Mouse (Mus musculus) Patski (cell line): ENCODE results near the gene Fam83e. TPM values are rescaled to one million over a fixed set of nuclear protein-coding genes. Genes with fewer than 3 reads are reported as not detected.

ENCODE experiments used
- ATAC-seq: fragments of 100-300 bp; one replicate; pipeline ENCODE4 v1.8.0; 2021
- CTCF ChIA-PET: fragments of 350-600 bp; sonication (Branson Sonifier 250); formaldehyde crosslinking; loops from one replicate; lab custom pipeline; 2022; ENCODE audit warnings: inconsistent platforms; lab: Charles Lee
- POLR2A ChIA-PET: fragments of 350-600 bp; sonication (Branson Sonifier 250); formaldehyde crosslinking; loops from one replicate; lab custom pipeline; 2022; ENCODE audit warnings: antibody characterized with exemption, inconsistent platforms; lab: Charles Lee
- DNase-seq: peaks from one replicate; pipeline ENCODE4 v3.0.0-alpha.2; 2011; ENCODE audit warnings: low read depth, low spot score
- H3K27me3 ChIP-seq: fragments of 371-371 bp; one replicate; pipeline ENCODE4 v1.5.1; 2021
- CTCF ChIP-seq: fragments of 100-300 bp; IDR thresholded peaks from one replicate; pipeline ENCODE4 v1.5.1; 2021
- in situ Hi-C: fragments of 300-500 bp; cut with MboI; formaldehyde crosslinking; loops from 3 replicates; pipeline ENCODE4 v1.11.1; 2018; ENCODE audit warnings: low pct_unique_long_range_greater_than_20kb, mixed read lengths
- polyA plus RNA-seq: library from polyadenylated mRNA; unstranded; gene quantifications from one replicate; pipeline ENCODE4 v1.2.3, GENCODE M21; 2021

Fam83e gene
- polyA plus RNA-seq, 1 experiment from 2014 or later: 0.04 TPM

DNA sequence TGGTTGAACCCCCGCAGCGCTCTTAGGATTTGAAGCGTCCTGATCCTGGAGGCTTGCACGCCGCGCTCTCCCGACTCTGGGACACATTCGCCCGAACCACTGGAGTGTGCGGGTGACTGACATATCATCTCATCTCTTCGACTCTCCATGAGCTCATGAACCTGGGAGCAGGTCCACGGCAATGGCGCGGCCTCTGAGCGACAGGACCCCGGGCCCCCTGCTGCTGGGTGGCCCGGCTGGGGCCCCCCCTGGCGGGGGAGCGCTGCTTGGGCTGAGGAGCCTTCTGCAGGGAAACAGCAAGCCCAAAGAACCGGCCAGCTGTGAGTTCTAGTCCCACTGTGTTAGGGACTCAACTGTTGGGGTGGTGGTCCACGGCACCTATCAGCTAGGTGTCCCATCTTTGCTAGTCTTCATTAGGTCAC lies 15.6 kb upstream of the Fam83e start:
- POLR2A ChIA-PET: interaction anchor here (0.6 to 3.3 kb wide), 2 partner anchors 22 to 198 kb away, joined by 3 to 17 read pairs; partner anchors contain the start of gene Ntn5
- CTCF ChIA-PET: interaction anchor here (1.4 to 1.8 kb wide), 2 partner anchors 12 to 23 kb away, joined by 6 to 9 read pairs; partner anchors contain the start of genes Ntn5 and Sphk2
- DNase-seq (no peak), ATAC-seq (no peak)
- TF ChIP-seq CTCF: no peak
- in situ Hi-C loops: loop anchor here (25.0 kb wide), 1 partner anchor 843 kb away; the partner anchor contains the start of genes Pnkp and Ptov1
- no peaks in the 10 kb centered on the region for H3K27me3 ChIP-seq

GRCm38 (mm10) chr7:45705873-45706281 lies 15.1 kb upstream of the Fam83e start:
- POLR2A ChIA-PET: interaction anchor here (3.3 kb wide), 1 partner anchor 22 kb away, joined by 17 read pairs; the partner anchor contains the start of gene Ntn5
- H3K27me3 ChIP-seq: no peaks in the 10 kb centered on the region
- DNase-seq (no peak), ATAC-seq (peak; percentile 11)
- in situ Hi-C loops: loop anchor here (25.0 kb wide), 1 partner anchor 844 kb away; the partner anchor contains the start of genes Pnkp and Ptov1
- CTCF ChIA-PET: interaction anchor here (1.4 to 1.8 kb wide), 2 partner anchors 12 to 23 kb away, joined by 6 to 9 read pairs; partner anchors contain the start of genes Ntn5 and Sphk2
- no peak for TF ChIP-seq CTCF

DNA sequence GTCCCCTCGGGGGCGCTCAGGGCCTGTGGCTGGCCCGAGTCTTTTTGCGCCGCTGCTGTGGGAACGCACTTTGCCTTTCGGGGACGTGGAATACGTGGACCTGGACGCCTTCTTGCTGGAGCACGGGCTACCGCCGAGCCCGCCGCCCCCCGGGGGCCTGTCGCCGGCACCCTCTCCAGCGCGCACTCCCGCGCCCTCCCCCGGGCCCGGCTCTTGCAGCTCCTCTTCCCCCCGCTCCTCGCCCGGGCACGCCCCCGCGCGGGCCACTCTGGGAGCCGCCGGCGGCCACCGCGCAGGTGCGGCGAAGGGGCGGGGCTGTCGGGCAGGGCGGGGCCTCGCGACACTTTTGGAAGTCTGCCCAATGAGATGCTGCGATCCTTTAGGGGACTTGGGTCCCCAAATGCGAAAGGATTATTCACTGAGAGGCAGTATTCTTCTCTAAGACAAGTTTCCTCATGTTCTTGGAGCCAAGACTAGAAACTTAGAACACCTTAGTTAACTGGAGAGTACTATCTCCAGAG lies 14.2 kb upstream of the Fam83e start:
- POLR2A ChIA-PET: interaction anchor here (1.0 to 3.6 kb wide), 2 partner anchors 11 to 12 kb away, joined by 3 to 28 read pairs; partner anchors contain the start of gene Sphk2
- DNase-seq: no peak
- in situ Hi-C loops: loop anchor here (25.0 kb wide), 1 partner anchor 844 kb away; the partner anchor contains the start of genes Pnkp and Ptov1
- TF ChIP-seq CTCF: no peak
- no peak for ATAC-seq
- CTCF ChIA-PET: interaction anchor here (2.2 kb wide), 1 partner anchor 24 kb away, joined by 9 read pairs; the partner anchor contains the start of gene Ntn5
- H3K27me3 ChIP-seq: no peaks in the 10 kb centered on the region

DNA sequence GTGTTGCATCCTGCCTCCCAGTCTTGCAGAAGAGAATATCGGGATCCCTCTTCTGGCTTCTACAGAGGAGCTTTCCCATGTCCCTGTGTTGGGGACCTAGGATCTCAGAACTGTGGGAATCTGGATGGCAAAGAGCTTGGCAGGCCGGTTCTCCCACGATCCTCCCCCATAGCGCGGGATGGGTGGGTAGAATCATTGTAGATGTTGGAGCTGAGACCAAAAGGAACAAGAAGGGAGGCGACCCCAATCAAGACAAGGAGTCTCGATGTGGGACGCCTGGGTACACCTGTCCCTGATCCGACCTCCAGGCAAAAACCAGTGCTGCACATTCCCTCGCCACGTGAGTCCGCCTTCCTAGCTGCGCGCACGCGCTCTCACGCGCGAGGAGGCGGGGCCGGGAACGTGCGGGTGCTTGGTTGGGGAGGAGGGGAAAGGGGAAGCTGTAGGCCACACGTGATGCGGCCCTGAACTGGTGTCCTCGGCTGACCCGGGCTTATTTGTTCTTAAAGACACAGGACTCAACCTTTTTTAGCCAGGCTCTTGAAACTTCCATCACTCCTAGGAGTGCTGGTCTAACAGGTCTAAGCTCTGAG lies 13.5 kb upstream of the Fam83e start:
- ChIA-PET POLR2A (interaction anchor here (0.7 to 3.6 kb wide), 4 partner anchors 11 to 26 kb away, joined by 3 to 28 read pairs (median 3); partner anchors contain the start of gene Sphk2), CTCF (interaction anchor here (1.0 to 2.2 kb wide), 4 partner anchors 11 to 152 kb away, joined by 3 to 9 read pairs (median 3); partner anchors contain the start of gene Ntn5)
- no peaks in the 10 kb centered on the region for H3K27me3 ChIP-seq
- DNase-seq (no peak), ATAC-seq (no peak)
- in situ Hi-C loops: loop anchor here (25.0 kb wide), 1 partner anchor 845 kb away; the partner anchor contains the start of genes Pnkp and Ptov1
- TF ChIP-seq CTCF: no peak

GRCm38 (mm10) chr7:45708221-45708761 lies 12.7 kb upstream of the Fam83e start:
- in situ Hi-C loops: loop anchor here (25.0 kb wide), 1 partner anchor 846 kb away; the partner anchor contains the start of genes Pnkp and Ptov1
- ATAC-seq: no peak
- no peak for DNase-seq

DNA sequence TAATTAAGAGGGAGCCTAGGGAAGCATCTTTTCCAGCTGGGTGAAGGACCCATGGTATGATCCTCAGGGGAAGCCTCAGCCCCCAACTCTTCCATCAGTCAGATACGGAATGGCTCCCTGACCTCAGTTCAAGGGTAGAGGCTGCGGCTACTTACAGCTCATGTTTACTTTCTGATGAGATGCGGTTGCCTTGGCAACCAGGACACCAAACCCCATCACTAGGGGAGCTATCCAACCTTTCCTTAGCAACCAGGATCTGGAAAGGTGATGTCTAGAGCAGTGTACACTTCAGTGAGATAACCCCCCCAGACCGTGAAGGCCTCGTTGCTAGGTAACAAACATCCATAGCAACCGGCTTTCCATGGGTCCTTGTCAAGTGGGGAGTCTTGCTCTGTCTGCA lies 12.0 kb upstream of the Fam83e start:
- ChIA-PET POLR2A (interaction anchor here (3.6 kb wide), 1 partner anchor 9 kb away, joined by 28 read pairs; the partner anchor contains the start of gene Sphk2), CTCF (interaction anchor here (1.1 to 2.2 kb wide), 3 partner anchors 10 to 275 kb away, joined by 3 to 9 read pairs (median 3); partner anchors contain the start of genes Gys1 and Ntn5)
- DNase-seq (no peak), ATAC-seq (no peak)
- in situ Hi-C loops: loop anchor here (25.0 kb wide), 1 partner anchor 847 kb away; the partner anchor contains the start of genes Pnkp and Ptov1
- no peak for TF ChIP-seq CTCF
- no peaks in the 10 kb centered on the region for H3K27me3 ChIP-seq

More at GRCm38 (mm10) chr7:45708221-45708761, 12.7 kb upstream of the Fam83e start:
- TF ChIP-seq CTCF: no peak
- H3K27me3 ChIP-seq: no peaks in the 10 kb centered on the region
- CTCF ChIA-PET: interaction anchor here (0.7 to 2.2 kb wide), 6 partner anchors 9 to 274 kb away, joined by 3 to 9 read pairs (median 3); partner anchors contain the start of genes Gys1 and Ntn5
- POLR2A ChIA-PET: interaction anchor here (0.8 to 3.6 kb wide), 2 partner anchors 10 to 27 kb away, joined by 3 to 28 read pairs; partner anchors contain the start of gene Sphk2

DNA sequence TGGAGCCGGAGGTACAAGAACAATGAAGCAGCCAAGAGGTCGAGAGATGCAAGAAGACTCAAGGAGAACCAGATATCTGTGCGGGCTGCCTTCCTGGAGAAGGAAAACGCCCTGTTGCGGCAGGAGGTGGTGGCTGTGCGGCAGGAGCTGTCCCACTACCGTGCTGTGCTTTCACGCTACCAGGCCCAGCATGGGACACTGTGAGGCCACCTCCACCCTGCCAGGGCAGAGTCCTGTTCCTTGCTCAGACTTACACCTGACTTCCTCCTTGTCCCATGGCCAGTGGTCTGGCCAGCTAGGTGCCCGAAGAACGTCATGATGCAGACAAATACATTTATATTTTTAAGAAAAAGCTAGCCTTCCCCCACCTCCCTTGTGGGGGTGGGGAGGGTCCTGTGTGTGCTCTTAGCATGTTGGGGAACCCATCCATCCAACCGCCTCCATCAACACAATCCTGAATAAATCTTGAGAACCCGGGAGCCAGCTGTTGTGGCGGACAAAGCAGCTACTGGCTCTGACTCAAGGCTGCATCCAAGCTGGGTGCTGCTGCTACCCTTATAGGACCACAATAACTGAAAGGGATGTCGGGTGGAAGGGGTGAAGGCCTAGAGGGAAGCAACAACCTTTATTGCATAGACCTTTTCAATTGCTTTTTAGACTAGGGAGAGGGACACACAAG lies 11.2 kb upstream of the Fam83e start:
- CTCF ChIA-PET: interaction anchor here (1.1 kb wide), 1 partner anchor 275 kb away, joined by 3 read pairs; the partner anchor contains the start of gene Gys1
- H3K27me3 ChIP-seq: no peaks in the 10 kb centered on the region
- DNase-seq (no peak), ATAC-seq (no peak)
- TF ChIP-seq CTCF: no peak
- in situ Hi-C loops: loop anchor here (25.0 kb wide), 1 partner anchor 848 kb away; the partner anchor contains the start of genes Pnkp and Ptov1
- POLR2A ChIA-PET: interaction anchor here (3.6 kb wide), 1 partner anchor 8 kb away, joined by 28 read pairs; the partner anchor contains the start of gene Sphk2

DNA sequence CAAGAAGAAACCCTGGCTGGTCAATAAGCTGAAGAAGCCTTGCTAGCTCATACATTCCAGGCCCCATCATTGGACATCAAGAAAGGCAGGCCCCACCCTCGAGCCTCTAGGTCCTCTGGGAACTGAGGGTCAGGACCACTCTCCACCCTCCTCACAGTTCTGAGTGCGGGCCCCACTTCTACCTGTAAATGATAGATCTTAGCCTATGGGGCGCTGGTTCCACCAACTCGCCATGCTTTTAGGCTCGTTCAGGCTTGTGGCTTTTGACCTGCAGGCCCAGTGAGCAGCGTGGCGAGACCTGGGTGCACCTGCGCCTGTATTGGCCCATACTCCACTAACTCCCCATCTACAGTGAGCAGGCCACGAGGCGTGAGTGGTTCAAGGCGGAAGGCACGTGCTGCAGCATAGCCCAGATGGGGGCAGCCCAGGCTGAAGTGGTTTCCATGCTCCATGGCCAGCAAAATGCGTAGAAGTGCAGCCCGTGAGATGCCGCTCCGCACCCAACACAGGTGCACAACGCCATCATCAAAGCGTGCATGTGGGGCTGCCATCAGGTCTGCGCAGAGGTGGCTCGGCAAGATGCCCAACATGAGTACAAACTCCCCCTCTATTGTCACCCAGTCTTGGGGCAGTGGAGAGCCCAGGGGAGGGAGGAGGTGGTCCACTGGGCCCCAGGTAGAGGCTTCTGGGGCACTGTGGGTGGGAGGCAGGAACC lies 10.4 kb upstream of the Fam83e start:
- DNase-seq: no peak
- in situ Hi-C loops: loop anchor here (25.0 kb wide), 1 partner anchor 848 kb away; the partner anchor contains the start of genes Pnkp and Ptov1

More for the DNA sequence above, 10.4 kb upstream of the Fam83e start:
- TF ChIP-seq CTCF: no peak
- no peaks in the 10 kb centered on the region for H3K27me3 ChIP-seq
- ChIA-PET CTCF (no interaction called here), POLR2A (no interaction called here)
- no peak for ATAC-seq
